Mouse (Mus musculus): Measurements from ENCODE around the gene Gm5591. TPM values are rescaled to one million over a fixed set of nuclear protein-coding genes. Genes with fewer than 3 reads are reported as not detected.

Gm5591 gene
- polyA plus RNA-seq (2014; fragmentation: Illumina TruSeq; extraction: RNeasy Lipid Tissue Mini Kit (QIAGEN cat#74804); ENCODE audit: insufficient read depth, low read depth, low replicate concordance): not detected

GRCm38 (mm10) chr7:38528093-38528492 lies at the start of gene Gm5591:
Gene Gm5591, minus strand, starts transcription at chr7:38528193.

